Mouse (Mus musculus) T-cell, adult 2 months (primary cell): ENCODE results near the gene Oprd1.

ENCODE experiments used
- DNase-seq: peaks from one replicate; pipeline ENCODE4 v3.0.0; 2022; ENCODE audit warnings: low spot score

Oprd1 gene

GRCm38 (mm10) chr4:132079555-132080275, 64.6 kb downstream of the Oprd1 start:
- DNase-seq, result peak; percentile 51

- no peak for DNase-seq
These were observed 66.0 kb downstream of the Oprd1 start for GRCm38 (mm10) chr4:132078296-132078714.

- no peak for DNase-seq
These were observed 66.8 kb downstream of the Oprd1 start for GRCm38 (mm10) chr4:132077445-132077844.

GRCm38 (mm10) chr4:132076480-132077405, 67.5 kb downstream of the Oprd1 start:
- DNase-seq, result peak; percentile 13

- no peak for DNase-seq
These were observed 68.5 kb downstream of the Oprd1 start for GRCm38 (mm10) chr4:132075796-132076195.

- DNase-seq, result peak; percentile 99
These were observed 69.1 kb downstream of the Oprd1 start, which contains the start of gene Epb41 for GRCm38 (mm10) chr4:132074933-132075769. Epb41 (minus strand) TSS chr4:132075321.

- peak; percentile 41 for DNase-seq
These were observed 70.0 kb downstream of the Oprd1 start, which contains the start of gene Gm10300 for GRCm38 (mm10) chr4:132074077-132074932. Gm10300 (plus strand) TSS chr4:132074697.

GRCm38 (mm10) chr4:132072946-132073345, 71.3 kb downstream of the Oprd1 start:
- no peak for DNase-seq

GRCm38 (mm10) chr4:132072156-132072555, 72.1 kb downstream of the Oprd1 start:
- no peak for DNase-seq

GRCm38 (mm10) chr4:132071674-132072073, 72.6 kb downstream of the Oprd1 start:
- DNase-seq, result no peak

GRCm38 (mm10) chr4:132067938-132068235, 76.4 kb downstream of the Oprd1 start:
- no peak for DNase-seq

GRCm38 (mm10) chr4:132067112-132067937, 77.0 kb downstream of the Oprd1 start:
- DNase-seq, result no peak

GRCm38 (mm10) chr4:132066101-132066773, 78.0 kb downstream of the Oprd1 start:
- DNase-seq, result no peak

- no peak for DNase-seq
These were observed 78.7 kb downstream of the Oprd1 start for GRCm38 (mm10) chr4:132065578-132065977.

- no peak for DNase-seq
These were observed 79.7 kb downstream of the Oprd1 start for GRCm38 (mm10) chr4:132064550-132064949.

- DNase-seq, result no peak
These were observed 81.1 kb downstream of the Oprd1 start for GRCm38 (mm10) chr4:132062934-132063884.

GRCm38 (mm10) chr4:132062289-132062688, 82.0 kb downstream of the Oprd1 start:
- no peak for DNase-seq
